Mouse (Mus musculus) kidney, adult 11 months (tissue): ENCODE data around the gene Vmn1r14.
"Not testable (repeated sequence)": the region's sequence is repeated elsewhere in the genome, so short reads cannot be mapped to it uniquely, and the experiment has no call there.

Experiments
- DNase-seq: peaks from one replicate; pipeline ENCODE4 v3.0.0; 2022

Gene Vmn1r14

GRCm38 (mm10) chr6:57231386-57231785 lies at the start of gene Vmn1r14:
Gene Vmn1r14 (plus strand): TSS chr6:57231686.
- DNase-seq = no peak

DNA sequence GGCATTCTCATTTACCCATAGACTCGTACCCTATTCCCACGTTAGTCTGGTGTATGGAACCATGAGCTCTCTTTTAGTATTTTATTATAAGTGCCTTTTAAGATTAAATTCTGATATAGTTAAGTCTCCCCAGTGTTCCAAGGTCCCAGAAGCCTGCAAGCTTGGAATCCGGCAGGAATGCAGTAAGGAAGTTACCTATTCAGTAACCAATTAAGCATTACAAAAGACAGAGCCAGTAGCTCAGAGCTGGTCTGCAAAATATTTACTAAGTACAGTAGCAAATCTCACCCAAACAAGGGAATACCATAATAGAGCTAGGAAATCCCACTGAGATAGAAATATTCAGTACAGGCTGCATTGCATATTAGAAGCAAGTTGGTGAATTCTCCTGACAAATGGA lies 41.5 kb upstream of the Vmn1r14 start:
- DNase-seq = peak; percentile 21

- DNase-seq = not testable (repeated sequence)
Measured at GRCm38 (mm10) chr6:57202990-57203389, 28.5 kb upstream of the Vmn1r14 start, which contains the start of gene Vmn1r13. Gene Vmn1r13 (plus strand): TSS chr6:57203290.

DNA sequence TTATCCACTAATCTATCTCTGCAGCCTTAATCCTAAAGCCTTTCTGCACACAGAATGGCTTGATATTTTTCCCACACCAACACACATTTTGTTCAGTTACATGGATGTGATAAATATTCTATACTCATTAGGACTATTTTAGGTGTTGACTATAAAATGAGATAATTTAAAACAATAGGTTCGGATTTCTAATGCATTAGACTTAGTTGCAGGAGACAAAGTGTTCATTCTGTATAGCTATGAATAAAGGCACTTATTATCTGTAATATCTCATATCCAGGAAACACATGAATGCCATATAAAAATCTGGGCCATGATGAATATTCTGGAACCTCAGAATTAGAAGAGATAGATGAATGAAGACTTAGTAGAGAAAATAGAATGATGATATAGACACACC lies 26.2 kb downstream of the Vmn1r14 start, which contains the start of gene Vmn1r15:
Vmn1r15 (plus strand) TSS at position 301 of the 400 bp plus-strand sequence.
- DNase-seq = no peak

DNA sequence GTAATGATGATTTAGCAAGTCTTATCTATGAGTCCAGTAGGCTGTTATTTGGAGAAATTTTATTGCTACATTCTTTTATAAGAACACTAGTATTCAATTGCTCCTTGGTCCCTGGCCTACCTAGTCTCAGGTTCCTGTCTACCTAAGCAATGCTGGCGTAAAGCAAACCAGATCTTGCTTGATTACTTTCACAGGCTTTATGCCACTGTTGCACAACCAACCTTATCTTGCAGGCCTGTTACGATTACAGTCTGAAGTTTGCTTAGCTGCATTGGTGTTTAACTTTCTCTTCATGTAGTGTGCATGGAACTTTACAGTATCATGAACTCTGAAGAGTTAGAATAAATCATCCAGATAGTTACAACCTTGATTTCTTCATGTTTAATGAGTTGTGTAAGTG lies 29.5 kb downstream of the Vmn1r14 start:
- DNase-seq = no peak

DNA sequence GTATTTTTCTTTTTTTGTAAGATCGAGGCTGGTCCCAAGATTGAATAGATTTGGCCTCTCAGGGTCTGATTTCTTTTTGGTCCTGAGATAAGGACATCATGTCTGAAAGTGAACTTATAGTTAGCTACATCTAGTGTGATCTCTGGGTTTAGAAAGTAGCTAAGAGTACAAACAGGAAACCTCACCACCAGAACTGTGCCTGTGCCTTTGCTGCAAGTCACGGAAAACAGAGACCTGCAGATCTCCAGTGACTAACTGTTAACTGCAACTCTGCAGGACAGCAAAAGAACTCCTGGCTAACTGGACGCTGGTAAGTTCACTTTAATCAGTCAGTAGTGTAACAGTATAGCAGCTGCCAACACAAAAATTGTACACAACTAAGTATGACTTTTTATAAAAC lies 40.4 kb downstream of the Vmn1r14 start:
- no peak for DNase-seq

- no peak for DNase-seq
Measured at GRCm38 (mm10) chr6:57272517-57272916, 41.0 kb downstream of the Vmn1r14 start.

- DNase-seq = no peak
Measured at GRCm38 (mm10) chr6:57278952-57279351, 47.5 kb downstream of the Vmn1r14 start.
